Mouse (Mus musculus) left cerebral cortex, postnatal 36 days (tissue): ENCODE data around the gene Icam4. TPM values are rescaled to one million over a fixed set of nuclear protein-coding genes. Genes with fewer than 3 reads are reported as not detected.
A peak's percentile ranks its signal among the peaks of the same experiment; 100 is the strongest.
"Not testable (repeated sequence)": the region's sequence is repeated elsewhere in the genome, so short reads cannot be mapped to it uniquely, and the experiment has no call there.

ENCODE experiments used
- DNase-seq, 2 experiments: peaks; one replicate each; pipeline ENCODE4 v3.0.0; 2021 to 2022; ENCODE audit warnings: low spot score in 2 of 2, mixed read lengths in 1 of 2
- intact Hi-C: fragments of 180-260 bp; cut with DNase I; formaldehyde crosslinking; loops from one replicate; pipeline ENCODE4 v1.15.1; 2025
- total RNA-seq, 2 experiments: library from RNA; stranded (reverse); gene quantifications; 2 replicates each; pipeline ENCODE4 v1.2.3; 2021

Icam4 gene
- total RNA-seq, 2 experiments from 2014 or later = 1.2 to 1.3 TPM

GRCm38 (mm10) chr9:21010362-21010761 is 18.8 kb upstream of the Icam4 start:
- intact Hi-C loops = no loop called here
- DNase-seq = no peak

- intact Hi-C loops, DNase-seq: not testable (repeated sequence)
These were observed 18.1 kb upstream of the Icam4 start for GRCm38 (mm10) chr9:21010939-21011541.

- DNase-seq = peak; percentile 22 to 31
- intact Hi-C loops = no loop called here
These were observed 17.3 kb upstream of the Icam4 start for GRCm38 (mm10) chr9:21011846-21012312.

- DNase-seq = no peak
- intact Hi-C loops = no loop called here
These were observed 16.8 kb upstream of the Icam4 start for GRCm38 (mm10) chr9:21012368-21012767.

- DNase-seq = peak; percentile 36 to 37
- intact Hi-C loops = no loop called here
These were observed 14.2 kb upstream of the Icam4 start for GRCm38 (mm10) chr9:21014691-21015570.

GRCm38 (mm10) chr9:21015571-21016130 is 13.5 kb upstream of the Icam4 start, which contains the start of gene Icam1:
Gene Icam1 (plus strand): TSS chr9:21015985.
- intact Hi-C loops = no loop called here
- peak in 1 of 2 experiments; percentile 27 for DNase-seq

GRCm38 (mm10) chr9:21016331-21017176 is 12.6 kb upstream of the Icam4 start:
- DNase-seq = no peak
- intact Hi-C loops = no loop called here

- intact Hi-C loops = no loop called here
- no peak for DNase-seq
These were observed 12.0 kb upstream of the Icam4 start for GRCm38 (mm10) chr9:21017177-21017575.

GRCm38 (mm10) chr9:21018600-21018999 is 10.6 kb upstream of the Icam4 start:
- intact Hi-C loops = no loop called here
- DNase-seq = no peak

- no peak for DNase-seq
- intact Hi-C loops = no loop called here
These were observed 7.8 kb upstream of the Icam4 start for GRCm38 (mm10) chr9:21021363-21021762.

GRCm38 (mm10) chr9:21022288-21022687 is 6.9 kb upstream of the Icam4 start:
- intact Hi-C loops = no loop called here

GRCm38 (mm10) chr9:21022726-21023125 is 6.4 kb upstream of the Icam4 start:
- intact Hi-C loops = no loop called here
- no peak for DNase-seq

More at GRCm38 (mm10) chr9:21022288-21022687, 6.9 kb upstream of the Icam4 start:
- no peak for DNase-seq

GRCm38 (mm10) chr9:21025258-21025810 is 3.8 kb upstream of the Icam4 start:
- intact Hi-C loops = no loop called here
- no peak for DNase-seq

- no peak for DNase-seq
- intact Hi-C loops = no loop called here
These were observed 2.3 kb upstream of the Icam4 start for GRCm38 (mm10) chr9:21026849-21027248.

GRCm38 (mm10) chr9:21027774-21028290 is 1.3 kb upstream of the Icam4 start:
- no peak for DNase-seq
- intact Hi-C loops = no loop called here

- intact Hi-C loops = no loop called here
- DNase-seq = no peak
These were observed 538 bp upstream of the Icam4 start for GRCm38 (mm10) chr9:21028560-21029110.

- DNase-seq = no peak
- intact Hi-C loops = loop anchor here (5.0 kb wide), 1 partner anchor 102 kb away; the partner anchor contains the start of gene Tyk2
These were observed 955 bp downstream of the Icam4 start for GRCm38 (mm10) chr9:21030055-21030600.

GRCm38 (mm10) chr9:21030781-21031250 is 1.6 kb downstream of the Icam4 start:
- intact Hi-C loops = loop anchor here (5.0 kb wide), 1 partner anchor 101 kb away; the partner anchor contains the start of gene Tyk2
- peak; percentile 71 to 78 for DNase-seq
